Mouse (Mus musculus) thymus, postnatal 0 days (tissue): Measurements from ENCODE around the gene Shd. TPM values are rescaled to one million over a fixed set of nuclear protein-coding genes. Genes with fewer than 3 reads are reported as not detected.

ENCODE experiments used
- DNase-seq: peaks from one replicate; pipeline ENCODE4 v3.0.0-alpha.2; 2015; ENCODE audit warnings: low spot score
- polyA plus RNA-seq: library from polyadenylated mRNA; unstranded; fragments of >200 nt; fragmentation: Nextera tagmentation; extraction: Ambion mirVana; gene quantifications from 2 replicates; pipeline ENCODE4 v1.2.1, GENCODE M21; 2015

Gene Shd
- polyA plus RNA-seq, 1 experiment from 2014 or later = 1.6 TPM

DNA sequence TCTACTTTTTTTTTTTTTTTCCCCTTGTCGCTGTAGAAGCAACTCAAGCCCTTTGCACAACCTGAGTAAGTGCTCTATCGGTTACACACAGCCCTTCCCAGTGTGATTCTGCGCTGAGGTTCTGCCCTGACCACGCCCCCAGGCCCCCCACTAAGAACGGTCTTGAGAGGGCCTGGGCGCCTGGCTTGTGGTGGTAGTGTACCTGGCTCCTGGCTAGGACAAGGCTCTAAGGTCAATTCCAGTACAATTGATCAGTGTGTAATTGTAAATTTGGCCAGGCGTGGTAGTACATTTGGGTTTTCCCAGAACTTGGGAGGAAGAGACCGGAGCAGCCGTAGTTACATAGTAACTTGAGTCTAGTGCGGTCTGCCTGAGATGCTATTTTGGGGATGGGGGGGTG lies 36.7 kb downstream of the Shd start:
- peak; percentile 39 for DNase-seq

DNA sequence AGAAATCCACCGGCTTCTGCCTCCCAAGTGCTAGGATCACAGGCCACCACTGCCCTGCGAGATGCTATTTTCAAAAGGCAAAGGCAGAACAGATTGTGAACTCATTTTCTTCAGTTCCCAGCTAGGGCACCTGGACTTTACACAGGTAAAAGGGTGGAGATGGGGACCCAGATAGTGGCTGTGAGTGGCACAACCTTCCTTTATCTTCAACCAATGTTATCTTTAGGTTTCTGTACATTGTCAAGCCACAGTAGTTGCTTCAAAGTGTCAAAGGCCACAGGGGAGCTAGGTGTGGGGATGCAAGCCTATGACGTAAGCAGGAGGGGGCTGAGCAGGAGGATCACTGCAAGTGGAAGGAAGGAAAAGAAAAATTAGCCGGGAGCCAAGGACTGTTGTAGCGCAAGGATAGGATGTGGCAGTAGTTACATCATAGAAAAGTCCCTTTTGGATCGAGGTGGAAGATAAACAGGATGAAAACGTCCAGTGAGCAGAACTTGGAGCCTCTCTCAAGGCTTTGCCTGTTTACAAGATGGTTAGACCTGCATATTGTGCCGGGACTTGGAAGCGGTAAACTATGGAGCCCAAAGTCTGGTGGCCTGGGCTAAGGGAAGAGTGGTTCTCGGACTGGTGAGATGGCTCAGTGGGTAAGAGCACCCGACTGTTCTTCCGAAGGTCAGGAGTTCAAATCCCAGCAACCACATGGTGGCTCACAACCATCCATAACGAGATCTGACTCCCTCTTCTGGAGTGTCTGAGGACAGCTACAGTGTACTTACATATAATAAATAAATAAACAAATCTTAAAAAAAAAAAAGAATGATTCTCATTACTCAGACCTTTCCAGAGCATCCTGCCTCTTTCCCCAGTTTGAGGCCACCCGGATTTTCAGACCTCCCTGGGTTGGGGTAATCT lies 37.4 kb downstream of the Shd start:
- DNase-seq = no peak

DNA sequence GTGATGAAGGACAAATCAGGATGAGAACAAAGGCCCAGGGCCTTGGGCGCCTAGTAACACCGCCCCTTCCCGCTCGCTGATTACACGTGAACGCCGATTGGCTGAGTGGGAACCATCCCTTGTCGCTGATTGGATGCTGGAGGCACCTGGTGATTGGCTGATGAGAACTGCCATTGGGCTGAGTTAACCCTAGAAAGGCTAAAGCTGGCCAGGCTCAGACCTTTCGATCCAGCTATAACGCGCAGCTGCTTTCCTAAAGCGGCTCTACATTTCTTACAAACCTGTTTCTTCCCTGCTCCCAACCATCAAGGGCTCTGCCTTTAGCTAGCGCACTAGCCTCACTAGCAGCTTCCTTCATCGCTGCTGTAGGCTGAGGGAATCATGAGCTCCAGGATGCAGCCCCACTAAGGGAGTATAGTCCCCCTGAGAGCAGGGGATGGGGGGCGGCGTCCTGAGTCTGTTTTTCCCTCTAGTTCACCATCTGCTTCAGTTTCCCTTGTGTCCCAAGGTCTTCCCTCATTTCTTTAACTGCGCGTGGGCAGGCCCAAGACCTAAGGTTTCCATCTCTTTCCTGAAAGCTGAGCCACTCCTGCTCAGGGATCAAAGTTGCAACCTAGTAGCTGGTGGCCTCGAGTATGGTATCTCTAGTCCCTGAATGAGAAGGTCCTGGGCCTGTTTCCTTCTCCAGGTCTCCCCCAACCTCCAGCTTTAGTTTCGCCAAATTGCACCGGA lies 38.3 kb downstream of the Shd start:
- peak; percentile 95 for DNase-seq

DNA sequence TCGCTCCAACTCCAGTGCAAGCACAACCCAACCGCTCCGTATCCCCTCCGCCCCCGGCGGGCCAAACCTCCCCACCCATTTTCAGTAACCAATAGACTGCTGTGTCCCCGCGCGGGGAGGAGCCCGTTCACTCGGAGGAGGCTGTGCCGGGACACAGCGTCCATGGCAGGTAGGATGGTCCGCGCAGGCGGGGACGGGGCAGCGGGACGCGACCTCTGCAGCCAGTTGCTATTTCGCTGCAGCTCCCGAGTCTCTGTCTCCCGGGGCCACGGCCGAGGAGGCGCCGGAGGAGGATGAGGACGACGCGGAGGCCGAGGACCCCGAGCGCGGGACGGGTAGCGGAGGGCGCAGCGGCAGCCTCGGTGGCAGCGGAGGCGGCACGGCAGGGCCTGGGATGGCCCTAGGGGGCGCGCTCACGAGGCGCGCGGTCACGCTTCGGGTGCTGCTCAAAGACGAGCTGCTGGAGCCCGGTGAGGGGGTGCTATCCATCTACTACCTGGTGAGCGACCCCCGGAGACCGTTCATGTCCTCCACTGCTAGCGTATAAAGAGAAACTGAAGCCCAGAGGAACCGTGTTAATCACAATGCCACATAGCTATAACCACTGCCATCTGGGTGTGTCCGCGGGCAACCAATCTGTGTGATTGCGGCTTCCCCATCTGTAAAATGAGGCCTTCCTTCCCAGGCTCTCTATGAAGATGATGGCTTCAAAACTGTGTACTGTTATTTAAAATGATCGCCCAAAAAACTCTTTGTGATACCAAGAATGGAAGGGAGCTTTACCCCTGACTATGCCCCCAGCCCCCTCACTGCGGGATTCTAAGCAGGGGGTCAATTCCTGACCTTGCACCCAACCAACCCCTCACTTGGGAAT lies 39.1 kb downstream of the Shd start:
- peak; percentile 93 for DNase-seq

DNA sequence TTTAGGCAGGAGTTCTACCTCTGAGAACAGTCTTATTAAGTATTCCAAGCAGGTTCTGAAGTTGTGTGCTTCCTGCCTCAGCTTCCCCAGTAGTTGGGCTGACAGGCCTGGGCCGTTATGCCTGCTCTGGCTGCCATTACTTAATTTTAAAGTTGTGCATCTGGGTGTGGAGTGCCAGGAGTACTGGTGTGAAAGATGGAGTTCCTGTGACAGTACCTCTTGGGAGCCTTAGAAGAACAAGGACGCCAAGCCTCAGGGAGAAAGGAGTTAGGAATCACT lies 39.6 kb downstream of the Shd start:
- DNase-seq = no peak

DNA sequence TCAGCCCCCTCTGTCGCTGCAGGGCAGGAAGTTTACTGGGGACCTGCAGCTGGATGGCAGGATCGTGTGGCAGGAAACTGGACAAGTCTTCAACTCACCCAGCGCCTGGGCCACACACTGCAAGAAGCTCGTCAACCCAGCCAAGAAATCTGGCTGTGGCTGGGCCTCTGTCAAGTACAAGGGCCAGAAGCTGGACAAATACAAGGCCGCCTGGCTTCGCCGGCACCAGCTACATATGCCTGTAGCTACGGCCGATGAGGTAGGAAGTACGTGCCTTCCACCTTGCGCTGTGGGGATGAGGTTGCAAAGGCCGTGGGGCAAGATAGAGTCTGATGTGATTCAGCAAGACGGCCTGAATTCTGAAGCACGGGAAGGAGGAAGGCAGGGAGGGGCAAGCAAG lies 40.0 kb downstream of the Shd start:
- DNase-seq = no peak

DNA sequence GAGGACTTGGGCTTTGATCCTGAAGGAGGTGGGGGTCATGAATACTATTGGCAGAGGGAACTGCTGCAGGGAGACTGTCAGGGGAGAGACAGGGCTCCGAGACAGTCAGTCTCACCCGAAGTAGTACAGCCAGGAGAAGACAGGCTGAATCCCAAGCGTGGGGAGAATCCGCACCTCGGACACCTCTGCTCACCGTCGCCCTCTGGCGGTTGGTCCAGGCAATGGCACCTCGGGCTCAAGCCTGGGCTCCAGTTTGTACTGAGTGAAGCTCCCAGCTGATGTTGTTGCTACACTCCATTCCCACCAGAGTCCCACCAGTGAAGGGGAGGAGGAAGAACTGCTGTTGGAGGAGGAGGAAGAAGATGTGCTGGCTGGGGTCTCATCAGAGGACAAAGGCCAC lies 40.4 kb downstream of the Shd start:
- DNase-seq = peak; percentile 80

DNA sequence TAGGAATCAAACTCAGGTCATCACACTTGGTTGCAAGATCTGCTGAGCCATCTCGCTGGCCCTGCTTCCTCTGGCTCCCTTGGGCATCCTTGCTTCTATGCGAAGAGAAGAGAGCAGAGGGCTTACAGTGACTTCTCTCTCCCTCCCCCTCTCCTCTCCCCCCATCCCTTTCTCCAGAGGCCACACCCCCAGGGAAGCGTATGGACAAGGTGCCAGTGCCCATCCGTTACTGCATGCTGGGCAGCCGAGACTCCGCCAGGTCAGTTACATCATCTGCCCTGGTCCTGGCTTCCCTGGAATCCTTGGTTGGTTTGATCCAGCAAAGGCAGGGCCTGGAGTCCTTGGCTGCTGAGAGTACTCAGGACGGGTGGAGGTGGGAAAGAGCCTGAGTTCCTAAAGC lies 41.2 kb downstream of the Shd start:
- DNase-seq = no peak

DNA sequence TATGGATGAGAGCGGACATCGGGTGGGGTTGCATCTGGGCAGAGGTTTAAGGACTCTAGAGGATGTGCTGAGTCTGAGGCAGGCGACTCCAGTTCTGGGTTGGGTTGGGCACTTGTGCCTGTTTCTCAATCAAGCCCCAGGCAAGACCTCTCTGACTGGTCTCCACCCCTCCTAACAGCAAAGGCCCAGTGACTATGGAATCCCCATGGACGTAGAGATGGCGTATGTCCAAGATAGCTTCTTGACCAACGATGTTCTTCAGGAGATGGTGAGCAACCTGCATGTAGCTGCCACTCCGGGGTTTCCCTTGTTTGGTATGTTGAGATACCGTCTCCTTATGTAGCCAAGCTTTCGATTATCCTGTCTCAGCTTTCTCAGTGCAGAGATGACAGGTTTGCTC lies 45.0 kb downstream of the Shd start:
- no peak for DNase-seq

DNA sequence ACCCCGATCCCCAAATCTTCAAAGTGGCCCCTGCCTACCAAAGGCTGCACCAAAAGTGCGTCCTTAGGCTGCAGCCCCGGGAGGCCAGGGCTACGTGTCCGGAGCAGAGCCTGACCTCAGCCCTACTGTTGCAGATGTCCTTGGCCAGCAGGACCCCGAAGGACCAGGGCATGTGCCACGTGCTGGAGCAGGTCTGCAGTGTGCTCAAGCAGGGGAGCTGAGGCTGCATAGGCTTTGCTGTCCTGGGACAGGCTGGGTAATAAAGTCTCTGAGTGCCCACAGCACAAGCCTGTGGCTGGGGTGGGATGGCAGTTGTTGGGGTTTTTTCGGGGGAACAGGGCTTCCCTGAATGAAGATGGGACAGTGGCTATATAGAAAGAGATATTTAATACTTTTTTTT lies 46.1 kb downstream of the Shd start:
- no peak for DNase-seq

DNA sequence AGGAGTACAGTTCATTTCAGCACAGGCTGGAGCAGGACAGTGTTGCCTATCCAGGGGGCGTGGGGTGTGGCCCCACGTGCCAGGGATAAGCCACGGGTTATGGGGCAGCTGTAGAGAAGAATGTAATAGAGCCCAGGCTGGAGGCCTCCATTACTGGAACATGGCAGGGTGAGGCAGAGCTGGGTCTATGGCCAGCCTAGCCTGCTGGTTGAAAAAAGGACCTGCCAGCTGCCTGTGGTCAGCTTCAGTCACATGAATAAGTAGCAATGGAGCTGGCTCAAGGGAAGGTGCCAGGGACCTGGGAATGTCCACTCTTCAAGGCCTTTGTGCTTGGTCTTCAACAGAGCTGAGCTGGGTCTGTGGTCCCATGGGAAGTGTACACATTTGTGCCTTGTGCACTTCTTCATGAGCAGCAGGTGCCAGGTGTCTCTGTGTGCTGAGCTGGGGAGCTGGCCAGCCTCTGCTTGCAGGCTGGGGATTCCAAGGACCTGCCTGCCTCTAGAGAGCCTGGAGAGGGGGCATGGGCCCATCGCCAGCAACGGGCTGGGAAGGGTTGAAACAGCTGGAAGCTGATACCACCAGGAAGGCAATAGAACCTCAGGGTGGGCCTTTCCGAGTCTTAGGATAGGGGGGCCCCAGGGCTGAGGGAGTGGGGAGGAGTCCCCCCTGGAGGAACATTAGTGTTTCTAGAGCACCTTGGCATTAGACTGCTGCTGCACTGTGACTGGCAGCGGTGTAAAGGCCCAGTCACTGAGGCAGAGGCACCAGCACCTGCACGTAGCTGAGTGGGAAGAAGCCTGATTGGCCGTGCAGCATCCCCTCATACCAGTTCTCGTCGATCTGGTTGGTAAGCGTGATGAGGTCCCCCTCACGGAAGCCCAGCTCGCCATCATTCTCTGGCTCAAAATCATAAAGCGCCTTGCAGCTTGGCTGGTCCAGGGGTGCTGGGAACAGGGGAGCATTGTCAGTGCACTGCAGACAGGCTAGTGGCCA lies 46.8 kb downstream of the Shd start:
- no peak for DNase-seq

DNA sequence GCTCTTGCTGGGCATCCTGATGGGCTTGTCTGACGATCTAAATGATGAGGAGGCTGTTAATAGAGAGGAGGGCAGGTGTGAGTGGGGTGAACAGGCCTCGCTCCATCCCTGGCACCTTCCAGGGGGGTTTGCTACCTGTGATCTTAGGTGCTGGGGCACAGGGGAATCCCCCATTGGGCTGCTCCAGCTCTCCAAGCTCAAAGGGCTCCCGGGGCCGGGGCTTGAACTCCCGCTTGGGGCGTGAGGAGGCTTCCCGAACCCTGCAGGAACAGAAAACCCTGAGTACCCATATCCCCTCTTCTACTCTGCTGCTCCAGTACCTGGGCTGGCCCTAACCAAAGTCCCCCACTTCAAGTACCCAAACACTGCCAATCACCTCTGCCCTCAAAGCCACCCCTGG lies 47.6 kb downstream of the Shd start:
- DNase-seq = no peak

DNA sequence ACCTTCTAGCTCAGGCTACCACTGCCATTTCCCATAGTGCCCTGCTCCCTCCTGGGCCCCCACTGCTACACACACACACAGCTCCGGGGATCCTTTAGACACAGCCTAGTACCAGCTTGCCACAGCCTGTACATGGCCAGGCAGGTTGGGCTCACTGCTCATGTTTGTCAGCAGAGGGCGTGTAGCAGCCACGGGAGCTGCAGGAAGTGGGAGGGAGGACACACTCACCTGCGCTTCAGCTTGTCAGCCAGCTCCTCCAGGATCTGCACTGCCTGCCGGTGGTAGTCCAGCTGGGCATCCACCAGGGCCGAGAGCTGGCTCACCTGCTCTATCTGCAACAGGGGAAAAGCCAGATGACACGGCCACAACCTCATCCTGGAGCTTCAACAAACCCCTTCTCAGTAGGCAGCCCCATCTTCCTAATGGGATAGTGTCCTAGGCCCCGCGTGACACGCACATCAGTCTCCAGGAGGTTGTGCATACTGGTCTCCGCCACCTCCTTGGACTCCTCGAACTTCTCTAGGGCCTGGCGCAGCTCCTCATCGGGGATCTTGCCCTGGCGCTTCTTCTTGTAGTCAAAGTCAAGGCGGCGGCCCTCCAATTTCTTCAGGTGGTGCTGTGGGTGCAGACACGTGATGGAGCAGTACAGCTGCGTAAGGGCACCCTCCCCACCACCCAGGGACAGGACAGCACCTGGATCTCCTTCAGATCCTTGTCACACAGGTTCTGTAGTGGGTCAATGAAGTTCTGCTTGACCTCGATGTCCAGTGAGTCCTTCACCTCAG lies 48.3 kb downstream of the Shd start:
- peak; percentile 75 for DNase-seq

DNA sequence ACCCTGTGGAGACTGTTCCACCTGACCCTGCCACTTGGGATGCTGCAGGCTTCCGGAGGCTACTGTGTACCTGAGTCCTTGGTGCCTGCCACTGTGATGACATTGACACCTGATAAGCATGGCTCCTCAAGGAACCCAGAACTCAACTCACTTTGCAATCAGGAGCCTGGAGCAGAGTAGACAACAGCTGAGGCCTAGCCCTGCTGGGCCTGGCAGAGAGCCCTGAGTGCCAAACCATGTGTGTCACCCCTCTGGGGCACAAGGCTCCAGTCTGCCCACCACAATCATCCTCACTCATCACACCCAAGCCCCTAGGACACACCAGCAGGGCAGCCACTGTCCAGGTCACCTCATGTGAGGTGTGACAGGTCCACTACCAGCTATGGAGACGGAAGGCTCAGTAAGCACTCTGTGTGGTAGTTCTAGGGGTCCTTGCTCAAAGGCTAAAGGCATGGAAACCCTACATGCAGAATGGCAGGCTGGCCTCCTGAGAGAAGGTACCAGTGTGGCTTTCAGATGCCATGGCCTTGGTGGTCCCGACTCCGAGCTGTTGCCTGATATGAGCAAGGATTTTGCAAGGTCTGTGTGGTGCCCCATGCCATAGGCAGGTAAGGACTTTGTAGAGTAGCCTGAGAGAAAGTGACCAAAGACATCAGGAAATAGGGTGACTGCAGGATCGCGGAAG lies 50.3 kb downstream of the Shd start:
- DNase-seq = no peak

DNA sequence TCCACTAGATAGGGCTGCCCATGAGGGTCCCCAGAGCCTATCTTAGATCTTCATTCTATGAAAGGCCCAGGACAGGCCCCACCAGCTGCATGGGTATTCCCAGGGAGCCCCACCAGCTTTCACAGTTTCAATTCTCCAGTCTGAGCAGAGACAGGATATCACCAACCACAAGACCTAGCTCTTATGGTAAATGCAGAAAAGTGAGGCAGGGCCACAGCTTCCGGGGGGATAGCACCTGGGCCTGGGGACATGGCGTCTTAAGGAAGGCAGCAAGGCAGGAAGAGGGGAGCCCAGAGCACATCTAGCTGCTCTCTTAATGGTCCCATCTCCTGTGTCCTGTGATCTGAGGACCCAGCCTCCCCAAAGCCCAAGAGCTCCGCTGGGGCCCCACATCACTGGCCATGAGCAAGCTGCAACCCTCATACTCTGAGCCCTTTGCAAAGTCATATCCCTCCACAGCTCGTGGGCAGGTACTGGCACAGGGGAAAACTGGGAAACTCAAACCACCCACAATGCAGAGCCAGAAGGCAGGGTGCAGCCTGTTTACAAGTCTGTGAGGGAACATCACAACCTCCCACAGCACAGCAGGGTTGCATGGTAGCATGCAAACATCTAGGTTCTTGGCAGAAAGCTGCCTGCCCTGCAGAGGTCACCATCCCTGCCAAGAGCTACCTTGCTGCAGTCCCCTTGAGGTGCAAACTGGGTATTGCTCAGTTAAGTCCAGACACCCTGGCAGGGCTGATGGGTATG lies 51.1 kb downstream of the Shd start:
- DNase-seq = peak; percentile 90

DNA sequence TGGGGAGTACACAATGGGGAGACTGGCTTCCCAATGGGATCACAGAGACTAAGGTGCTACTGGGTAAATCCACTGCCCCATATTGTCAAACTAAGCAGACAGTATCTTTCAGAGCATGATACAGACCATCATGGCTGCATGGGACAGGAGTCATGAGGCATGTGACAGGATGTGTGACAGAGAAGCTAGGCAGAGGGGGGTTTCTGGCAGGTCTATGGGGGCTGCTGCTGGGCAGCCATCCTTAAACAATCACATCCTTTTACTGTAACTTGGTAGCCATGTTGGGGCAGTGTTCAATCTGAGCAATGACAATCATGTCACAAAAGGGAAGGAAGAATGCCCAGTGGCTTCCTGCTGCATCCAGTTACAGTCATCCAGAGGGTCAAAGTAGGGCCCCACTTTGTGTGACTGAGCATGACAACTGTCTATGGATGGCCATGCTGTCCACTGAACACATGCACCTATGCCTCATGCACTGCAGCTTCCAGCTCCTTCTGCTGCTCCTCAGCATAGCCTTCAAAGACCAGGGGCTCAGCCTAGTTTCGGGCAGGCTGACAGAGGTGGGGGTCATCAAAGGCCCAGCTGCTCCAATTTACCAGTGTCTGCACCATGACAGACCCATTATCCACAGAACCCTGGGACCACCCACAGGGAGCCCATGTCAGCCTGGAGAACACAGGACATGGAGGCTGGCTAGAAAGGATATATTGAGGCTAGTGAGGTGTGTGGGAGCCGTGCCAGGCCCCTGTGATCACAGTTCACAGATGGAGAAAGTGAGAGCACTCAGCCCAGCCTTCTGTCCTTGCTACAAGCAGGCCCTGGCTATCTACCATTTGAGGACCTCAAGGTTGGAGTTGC lies 52.1 kb downstream of the Shd start:
- DNase-seq = peak; percentile 56

DNA sequence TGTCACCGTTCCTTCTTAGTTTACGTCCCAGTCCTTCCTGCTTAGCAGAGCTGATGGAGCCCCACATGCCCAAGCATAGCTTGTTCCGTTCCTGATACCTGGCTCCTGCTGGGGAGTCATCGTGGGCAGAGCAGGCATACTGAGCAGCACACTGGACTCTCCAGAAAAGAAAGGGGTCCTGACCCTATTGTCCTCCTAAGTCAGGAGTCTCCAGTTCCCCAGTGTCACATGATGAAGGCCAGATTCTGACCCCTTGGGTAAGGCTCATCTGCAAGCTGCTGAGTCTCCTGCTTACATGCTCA lies 52.7 kb downstream of the Shd start:
- DNase-seq = no peak

DNA sequence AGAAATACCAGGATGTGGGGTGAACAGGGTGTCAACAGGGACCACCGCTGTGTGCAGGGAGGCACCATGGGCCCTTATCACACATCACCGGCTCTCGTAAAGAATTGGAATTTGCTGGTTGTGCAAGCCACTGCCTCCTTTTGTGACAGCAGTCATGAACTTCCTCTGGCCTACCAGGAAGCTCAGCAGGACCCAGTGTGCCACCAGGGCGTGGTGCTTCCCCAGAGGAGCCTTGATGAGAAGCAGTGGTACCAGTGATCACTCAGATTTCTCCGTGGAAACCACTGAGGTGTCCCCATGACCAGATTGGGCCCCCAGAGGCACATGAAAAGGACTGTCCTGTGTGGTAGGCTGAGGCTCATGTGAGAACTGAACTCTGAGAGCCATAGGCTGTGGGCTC lies 53.1 kb downstream of the Shd start:
- no peak for DNase-seq
